Mouse (Mus musculus) CH12.LX (cell line): ENCODE measurements around the gene Anks1b.

Source experiments
- CTCF ChIP-seq, 2 experiments: IDR thresholded peaks in 1 of 2; conservative IDR thresholded peaks in 1 of 2; 2 replicates each; pipeline ENCODE4 v1.5.1; 2011 to 2012; ENCODE audit warnings: low read depth in 2 of 2, low read length in 2 of 2, improper control_type of control experiment in 1 of 2, inconsistent platforms in 1 of 2, mild to moderate bottlenecking in 1 of 2, moderate library complexity in 1 of 2
- E2F4 ChIP-seq: IDR thresholded peaks from 2 replicates; pipeline ENCODE4 v1.6.1; 2011; ENCODE audit warnings: low read depth, low read length, improper control_type of control experiment; ENCODE audit not compliant: insufficient replicate concordance
- EP300 ChIP-seq: IDR thresholded peaks from 2 replicates; pipeline ENCODE4 v1.6.1; 2011; ENCODE audit warnings: low read length, improper control_type of control experiment
- GABPA ChIP-seq: IDR thresholded peaks from 2 replicates; pipeline ENCODE4 v1.6.1; 2012; ENCODE audit warnings: low read depth, low read length, improper control_type of control experiment, inconsistent platforms; ENCODE audit not compliant: insufficient replicate concordance
- POLR2A ChIP-seq: IDR thresholded peaks from 2 replicates; pipeline ENCODE4 v1.6.1; 2011; ENCODE audit warnings: low read depth, mild to moderate bottlenecking, improper control_type of control experiment, low read length
- SMC3 ChIP-seq: IDR thresholded peaks from 2 replicates; pipeline ENCODE4 v1.6.1; 2011; ENCODE audit warnings: low read depth, low read length, improper control_type of control experiment
- USF2 ChIP-seq: conservative IDR thresholded peaks from 2 replicates; pipeline ENCODE4 v1.6.1; 2011; ENCODE audit warnings: low read depth, low read length, improper control_type of control experiment
- ZC3H11A ChIP-seq: IDR thresholded peaks from 2 replicates; pipeline ENCODE4 v1.6.1; 2012; ENCODE audit warnings: low read depth, mild to moderate bottlenecking, inconsistent platforms, low read length, improper control_type of control experiment

DNA sequence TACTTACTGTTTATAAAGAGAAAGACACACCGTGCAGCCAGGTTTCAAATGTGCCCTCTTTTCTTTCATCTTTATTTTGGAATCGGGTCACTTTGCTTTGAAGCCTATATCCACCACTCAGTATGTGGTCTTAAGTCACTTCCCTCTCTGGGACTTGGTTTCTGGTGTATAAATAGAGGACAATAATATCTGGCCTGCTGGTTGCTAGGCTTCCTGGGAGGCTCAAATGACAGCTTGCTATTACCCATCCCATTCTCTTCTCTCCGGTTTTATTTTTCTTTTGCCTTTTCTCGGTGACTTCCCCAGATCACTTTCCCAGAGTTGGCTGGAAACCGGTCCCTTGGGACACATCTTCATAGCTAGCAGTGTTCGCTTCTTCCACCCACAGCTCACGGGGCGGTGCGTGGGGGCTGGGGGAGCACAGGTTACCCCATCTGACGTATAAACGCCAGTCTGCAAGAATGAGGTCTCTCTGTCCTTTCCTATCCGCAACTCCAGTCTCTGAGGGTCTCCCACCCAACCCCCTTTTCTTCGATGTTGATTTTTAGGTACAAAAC lies 815.5 kb downstream of the Anks1b start:
- TF ChIP-seq ZC3H11A (no peak), E2F4 (no peak), CTCF (conservative IDR thresholded peaks at IDR 0.05 in 1 of 2, IDR thresholded peaks at IDR 0.05 in 1 of 2; ENCODE audit: low read depth in 2 of 2, low read length in 2 of 2) (no peak), POLR2A (no peak), GABPA (no peak), USF2 (no peak), EP300 (no peak), SMC3 (no peak)
